Mouse (Mus musculus): Measurements from ENCODE around the gene Adamts13.

- TF ChIP-seq POLR2A (IDR thresholded peaks at IDR 0.05; ENCODE audit: insufficient read depth, low read depth, low read length) (no peak), CTCF (IDR thresholded peaks at IDR 0.05; ENCODE audit: insufficient read depth, low read depth, low read length) (no peak)
Measured at GRCm38 (mm10) chr2:26951346-26951905, 21.8 kb upstream of the Adamts13 start.

All from olfactory bulb, adult 2 months (tissue).